Mouse (Mus musculus): ENCODE results near the gene Psmb7.

The Psmb7 gene

DNA sequence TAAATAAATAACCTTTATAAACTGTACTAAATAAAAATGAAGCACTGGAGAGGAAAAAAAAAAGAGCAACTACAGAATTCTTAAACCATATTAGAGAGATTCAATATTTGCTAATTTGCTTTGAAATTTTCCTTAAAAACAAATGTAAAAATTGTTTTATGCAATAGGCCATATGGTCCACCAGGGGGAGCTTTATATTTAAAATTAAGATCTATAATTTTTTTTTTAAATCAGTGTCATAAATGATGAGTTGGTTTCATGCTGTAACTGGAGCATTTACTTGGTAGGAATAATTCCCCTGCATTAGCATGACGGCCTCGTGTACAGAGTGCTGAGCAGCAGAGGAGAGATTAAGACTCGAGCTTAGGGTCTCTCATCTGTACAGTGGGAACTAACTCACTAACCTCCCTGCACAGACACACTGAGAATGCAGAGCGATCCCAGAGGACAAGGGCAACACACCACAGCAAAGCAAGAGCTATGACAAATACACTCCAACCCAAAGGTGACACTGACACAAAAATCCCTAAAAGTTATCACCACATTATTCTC lies 6.1 kb downstream of the Psmb7 start:
- no peak for DNase-seq (ENCODE audit: low spot score)

DNA sequence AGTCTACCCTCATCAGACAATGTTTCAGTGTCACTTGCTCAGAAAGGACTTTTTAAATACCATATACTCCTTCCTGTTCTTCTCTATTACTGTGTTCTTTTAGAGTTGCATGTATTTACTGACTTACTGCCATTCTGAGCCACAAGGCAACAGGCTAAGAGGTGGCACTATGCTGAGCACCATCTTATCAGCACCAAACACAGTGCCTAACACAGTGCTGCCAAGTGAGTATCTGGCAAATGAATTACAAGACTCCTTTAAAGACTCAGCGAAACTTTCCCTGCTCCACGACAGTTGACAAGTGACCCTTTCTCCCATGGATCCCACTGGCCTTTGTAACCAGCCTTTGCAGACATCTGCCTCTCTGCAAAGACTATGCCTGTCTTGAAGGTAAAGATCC lies 13.3 kb downstream of the Psmb7 start:
- no peak for DNase-seq (ENCODE audit: low spot score)

DNA sequence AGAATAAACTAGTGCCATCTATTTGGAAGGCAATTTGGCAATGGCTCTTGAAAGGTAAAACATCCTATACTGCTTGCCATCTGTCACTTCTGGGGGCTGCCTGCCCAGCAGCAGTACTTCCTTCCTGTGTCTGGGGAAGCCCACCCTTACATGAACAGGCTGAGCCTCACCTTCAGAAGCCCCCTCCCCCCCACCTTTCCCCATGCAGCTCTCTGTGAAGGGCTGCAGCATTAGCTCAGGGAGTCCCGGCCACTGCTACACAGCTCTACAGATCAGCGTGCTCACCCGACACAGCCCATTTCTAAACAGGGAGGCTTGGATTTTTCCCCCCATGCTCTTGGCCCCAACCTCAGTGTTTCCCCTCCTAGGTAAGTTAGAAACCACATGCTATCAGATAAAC lies 14.4 kb downstream of the Psmb7 start:
- DNase-seq (ENCODE audit: low spot score), result no peak

DNA sequence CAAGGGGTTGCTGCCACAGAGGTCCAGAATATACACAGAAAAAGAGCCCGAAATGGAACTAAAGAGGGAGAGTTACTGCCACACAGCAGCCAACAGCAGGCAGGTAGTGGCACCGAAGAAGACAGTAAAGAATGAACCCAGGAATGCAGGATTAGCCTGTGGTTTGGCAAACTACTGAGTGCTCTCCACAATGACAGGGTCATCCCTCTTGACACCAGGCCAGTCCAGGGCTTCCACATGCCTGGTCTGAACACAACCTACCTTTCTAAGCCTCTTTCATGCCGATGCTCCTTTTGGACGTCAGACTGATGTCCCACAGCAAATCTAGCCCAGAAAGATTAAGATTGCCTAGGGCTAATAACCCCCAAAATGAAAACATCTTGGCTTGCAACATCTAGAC lies 15.1 kb downstream of the Psmb7 start:
- no peak for DNase-seq (ENCODE audit: low spot score)

DNA sequence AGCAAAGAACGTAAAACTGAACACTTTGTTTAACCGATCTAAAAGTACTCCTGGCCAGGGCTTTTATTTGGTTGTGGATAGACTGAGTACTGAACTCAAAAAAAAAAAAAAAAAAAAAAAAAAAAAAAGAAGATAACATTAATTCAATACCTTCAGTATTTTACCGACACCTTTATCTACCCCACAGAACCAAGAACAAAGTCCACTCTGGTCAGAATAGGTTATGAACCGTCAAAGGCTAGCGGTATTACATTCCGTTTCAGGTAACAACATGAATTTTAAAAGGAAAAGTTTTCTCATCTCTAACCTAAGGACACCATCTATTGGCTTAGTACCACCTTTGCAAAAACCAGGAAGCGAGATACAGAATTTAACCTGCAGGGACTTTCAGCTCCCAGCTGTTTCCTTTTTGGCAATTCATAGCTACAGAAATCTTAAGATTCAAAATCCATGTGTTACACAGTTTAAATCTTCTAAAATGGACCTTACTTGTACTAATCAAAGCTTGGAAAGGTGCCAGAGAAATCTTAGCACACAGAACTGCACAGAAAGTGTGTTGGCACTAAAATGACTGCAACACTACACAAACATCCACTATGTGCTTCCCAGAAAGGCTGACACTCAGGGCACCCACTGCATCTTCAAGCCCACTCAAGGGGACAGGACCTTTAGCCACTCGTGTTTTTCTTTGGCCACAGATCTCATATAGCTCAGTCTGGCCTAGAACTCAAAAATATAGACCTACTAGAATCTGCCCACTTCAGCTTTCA lies 19.9 kb downstream of the Psmb7 start:
- DNase-seq (ENCODE audit: low spot score), result no peak

DNA sequence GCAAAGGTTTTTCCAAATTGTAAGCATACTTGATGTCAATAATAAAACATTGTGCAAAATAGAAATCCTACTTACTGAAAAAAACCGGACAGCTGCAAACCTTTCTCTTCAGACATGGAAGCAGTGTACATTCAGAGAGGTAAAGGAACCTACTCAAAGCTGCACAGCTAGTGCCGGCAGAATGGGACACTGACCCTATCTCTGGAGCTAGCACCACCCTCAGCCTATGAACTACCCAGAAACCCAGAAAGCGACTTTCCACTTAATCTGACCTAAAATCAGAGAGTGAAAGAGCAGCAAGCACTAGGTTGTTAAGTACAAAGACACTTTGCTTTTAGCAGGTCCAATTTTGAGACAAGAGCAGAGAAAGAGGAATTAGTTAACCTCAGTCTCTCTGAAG lies 20.5 kb downstream of the Psmb7 start:
- DNase-seq (ENCODE audit: low spot score), result no peak

DNA sequence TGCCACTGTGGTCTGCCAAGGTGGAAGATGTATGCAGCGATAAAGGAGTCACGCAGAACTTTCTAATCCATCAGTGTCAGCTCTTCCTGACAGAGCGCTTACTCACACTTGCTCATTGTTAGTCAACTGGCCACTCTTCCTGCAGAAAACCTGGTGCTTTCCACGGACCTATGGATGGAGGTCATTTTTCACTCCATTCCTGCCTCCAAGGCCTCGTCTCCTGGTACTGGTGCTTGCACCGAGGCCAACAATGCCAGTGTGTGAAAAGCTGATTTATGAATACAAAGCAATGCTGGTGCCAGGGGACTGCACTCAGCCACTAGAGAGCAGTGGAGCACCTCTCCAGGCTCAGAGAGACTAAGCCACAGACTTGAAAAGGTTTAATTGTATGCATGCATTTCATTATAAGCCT lies 22.3 kb downstream of the Psmb7 start:
- DNase-seq (ENCODE audit: low spot score), result peak; percentile 60

DNA sequence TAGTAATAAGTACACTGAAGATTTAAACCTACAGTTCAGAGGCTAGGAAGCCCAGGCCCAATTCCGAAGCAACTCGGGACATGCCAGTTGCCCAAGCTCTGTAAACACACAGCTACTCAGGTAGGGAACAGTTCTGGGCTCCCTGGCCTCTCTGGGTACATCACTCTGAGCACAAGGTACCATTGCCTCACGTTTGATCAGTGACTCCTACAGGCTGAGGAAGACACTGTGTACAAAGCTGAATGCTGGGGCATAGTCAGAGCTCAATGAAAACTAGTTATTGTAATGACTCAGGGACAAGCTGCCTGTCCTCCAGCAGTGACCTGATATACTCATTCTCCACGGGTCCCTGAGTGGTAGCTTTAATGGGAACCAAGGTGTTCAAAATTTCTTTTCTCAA lies 22.8 kb downstream of the Psmb7 start:
- DNase-seq (ENCODE audit: low spot score), result no peak

DNA sequence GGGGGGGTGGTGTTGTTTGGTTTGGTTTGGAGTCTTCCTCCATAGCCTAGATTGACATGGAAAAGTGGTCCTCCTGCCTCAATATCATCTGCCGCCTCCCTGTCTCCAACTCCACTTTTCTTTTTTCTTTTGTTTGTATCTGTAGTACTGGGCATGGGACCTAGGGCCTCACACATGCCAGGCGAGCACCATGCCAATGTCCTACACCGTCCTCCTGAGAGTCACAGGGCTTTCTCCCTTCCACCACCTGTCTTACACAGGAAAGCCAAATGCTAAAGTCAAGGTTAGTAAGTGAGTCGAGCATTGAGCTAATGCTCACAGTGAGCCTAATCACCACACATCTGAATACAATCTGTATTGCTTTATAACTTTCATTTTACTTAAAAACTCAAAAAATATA lies 24.1 kb downstream of the Psmb7 start:
- DNase-seq (ENCODE audit: low spot score), result no peak

DNA sequence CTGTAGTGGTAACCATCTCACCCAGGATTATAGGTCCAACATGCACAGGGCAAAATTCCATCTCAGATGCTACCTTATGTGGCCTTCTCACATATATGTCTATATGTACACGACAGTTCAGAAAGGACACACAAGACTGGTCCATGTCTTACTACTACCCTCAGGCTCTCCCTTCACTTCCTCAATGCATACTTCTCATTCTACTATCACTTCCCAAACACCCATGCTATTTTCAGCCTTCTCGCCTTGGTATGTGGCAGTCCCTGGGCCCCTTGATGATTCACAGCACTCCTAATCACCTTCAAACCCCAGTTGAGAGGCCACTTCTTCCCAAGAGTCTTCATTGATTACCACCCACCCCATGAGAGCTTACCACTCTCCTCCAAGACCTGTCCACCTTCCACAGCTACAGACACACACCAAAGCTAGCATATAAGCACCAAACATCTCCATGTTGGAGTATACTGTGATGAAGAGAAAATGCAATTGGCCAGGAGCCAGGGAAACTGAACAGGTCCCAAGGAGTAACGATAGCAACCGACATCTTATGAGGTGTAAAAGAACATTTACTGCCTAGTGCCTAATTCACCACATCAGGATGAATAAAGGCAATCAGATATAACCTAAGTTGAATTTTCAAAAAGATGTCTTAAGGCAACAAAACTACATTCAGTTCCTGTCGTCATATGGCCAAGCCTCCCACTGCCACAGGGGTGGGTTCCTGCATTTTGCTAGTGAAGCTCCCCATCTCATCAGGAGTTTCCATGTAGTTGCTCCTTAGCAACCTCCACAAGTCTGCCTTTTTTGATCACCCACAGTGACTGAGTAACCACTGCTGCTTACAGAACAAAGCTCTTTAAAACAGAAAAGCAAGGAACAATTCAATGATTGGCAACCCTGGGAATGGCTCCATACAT lies 26.7 kb downstream of the Psmb7 start:
- no peak for DNase-seq (ENCODE audit: low spot score)

DNA sequence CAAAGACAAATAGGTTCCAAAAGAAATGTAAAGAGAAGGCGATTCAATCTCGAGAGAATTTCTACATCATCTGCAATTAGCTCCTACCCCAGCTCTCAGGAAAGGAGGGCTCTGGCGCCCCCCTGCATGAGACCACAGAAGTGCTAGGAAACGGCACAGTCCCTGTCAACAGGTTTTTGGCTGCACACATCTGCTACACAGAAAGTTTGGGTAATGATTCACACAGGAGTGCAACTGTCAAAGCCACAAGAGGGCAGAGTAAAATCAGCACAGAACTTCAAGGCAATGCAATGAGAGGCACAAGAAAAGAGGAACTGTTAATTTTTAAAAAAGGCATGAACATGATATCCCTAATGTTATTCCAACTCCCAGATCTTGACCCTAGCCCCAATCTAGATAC lies 27.8 kb downstream of the Psmb7 start:
- DNase-seq (ENCODE audit: low spot score), result peak; percentile 22

DNA sequence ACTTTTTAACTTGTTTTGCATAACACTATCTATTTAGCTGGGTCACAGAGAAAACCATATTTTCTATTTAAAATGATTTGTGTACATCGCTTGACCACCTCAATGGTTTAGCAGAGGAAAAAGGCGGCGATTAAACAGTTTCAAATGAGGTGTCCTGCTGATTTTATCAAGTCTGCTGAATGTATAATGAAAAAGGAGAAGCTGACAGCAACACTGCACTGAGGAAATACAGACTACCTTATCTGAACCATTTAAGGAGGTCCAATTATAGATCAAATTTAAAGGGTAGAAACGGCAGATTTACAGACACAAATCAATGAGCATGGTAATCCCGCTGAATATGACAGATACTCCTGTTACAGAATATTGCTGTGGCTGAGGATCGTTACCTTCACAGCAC lies 29.4 kb downstream of the Psmb7 start:
- DNase-seq (ENCODE audit: low spot score), result no peak

DNA sequence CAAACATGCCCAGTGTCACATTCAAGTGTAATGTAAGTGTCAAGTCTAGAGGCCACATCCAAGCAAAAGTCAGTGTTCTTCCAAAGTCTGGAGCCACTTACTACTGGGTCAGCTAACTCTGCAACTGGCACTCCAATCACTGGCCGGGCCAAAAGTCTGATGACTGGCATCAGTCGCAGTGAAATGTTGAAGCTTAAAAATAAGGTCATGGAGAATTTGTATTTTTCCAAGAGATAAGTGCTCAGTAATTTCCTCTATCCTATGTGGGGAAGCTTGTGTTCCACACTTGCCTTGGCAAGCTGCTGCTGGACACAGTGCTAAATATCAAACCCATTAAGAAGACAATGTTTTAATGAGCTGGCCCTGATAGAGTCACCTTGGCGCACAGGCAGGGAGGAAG lies 30.3 kb downstream of the Psmb7 start:
- no peak for DNase-seq (ENCODE audit: low spot score)

DNA sequence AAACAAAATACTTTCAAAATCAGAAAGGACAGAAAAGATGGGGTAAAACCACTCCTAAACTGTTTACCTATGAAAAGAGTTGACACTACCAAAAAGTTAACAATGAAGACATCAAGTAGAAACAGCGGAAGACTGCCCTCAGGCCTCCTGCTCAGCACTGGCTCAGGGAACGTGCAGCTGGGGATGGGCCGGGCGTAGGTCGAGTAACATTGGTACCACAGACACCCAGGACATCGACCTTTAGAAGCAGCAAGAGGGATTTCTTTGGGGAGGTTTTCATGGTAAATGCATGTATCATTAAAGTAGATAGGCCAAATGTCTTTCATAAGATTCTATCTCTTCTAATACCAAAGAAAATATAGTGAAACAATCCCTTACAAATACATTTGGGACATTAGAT lies 31.3 kb downstream of the Psmb7 start:
- no peak for DNase-seq (ENCODE audit: low spot score)

DNA sequence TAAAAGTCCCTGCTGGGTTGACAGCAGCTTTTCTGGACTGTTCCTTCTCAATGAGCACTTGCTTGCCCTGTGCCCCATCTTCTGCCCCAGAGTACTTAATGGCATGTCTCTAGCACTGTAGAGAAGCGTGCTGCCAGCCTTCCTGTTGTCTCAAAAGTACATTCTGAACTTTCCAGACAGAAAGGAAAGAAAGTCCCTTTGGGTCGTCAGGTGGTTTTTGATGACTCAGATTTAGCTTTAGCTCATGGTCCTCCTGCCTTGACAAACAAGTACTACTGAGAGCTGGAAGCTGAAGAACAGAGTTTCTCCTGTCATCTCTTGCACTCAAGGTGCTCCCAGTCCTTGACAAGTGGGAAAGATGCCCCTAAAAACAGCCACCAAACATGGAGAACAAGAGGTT lies 33.7 kb downstream of the Psmb7 start:
- no peak for DNase-seq (ENCODE audit: low spot score)

DNA sequence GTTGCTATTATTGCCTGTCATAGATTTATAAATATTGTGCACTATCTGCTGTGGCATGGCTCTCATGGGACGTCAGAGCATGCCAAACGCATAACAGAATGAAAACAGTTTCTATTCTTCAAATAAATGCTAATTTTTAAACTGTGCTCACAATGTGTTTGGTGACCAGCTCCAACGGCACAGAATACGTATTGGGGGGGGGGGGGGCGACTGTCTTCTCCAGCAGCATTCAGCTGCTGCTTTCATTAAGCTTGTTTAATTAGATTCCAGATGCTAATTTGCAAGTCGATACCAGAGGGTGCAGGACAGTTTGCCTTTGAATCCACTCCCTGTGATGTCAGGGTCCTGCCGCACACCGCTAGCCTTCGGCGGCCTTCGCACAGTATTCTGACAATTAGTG lies 34.6 kb downstream of the Psmb7 start:
- no peak for DNase-seq (ENCODE audit: low spot score)

DNA sequence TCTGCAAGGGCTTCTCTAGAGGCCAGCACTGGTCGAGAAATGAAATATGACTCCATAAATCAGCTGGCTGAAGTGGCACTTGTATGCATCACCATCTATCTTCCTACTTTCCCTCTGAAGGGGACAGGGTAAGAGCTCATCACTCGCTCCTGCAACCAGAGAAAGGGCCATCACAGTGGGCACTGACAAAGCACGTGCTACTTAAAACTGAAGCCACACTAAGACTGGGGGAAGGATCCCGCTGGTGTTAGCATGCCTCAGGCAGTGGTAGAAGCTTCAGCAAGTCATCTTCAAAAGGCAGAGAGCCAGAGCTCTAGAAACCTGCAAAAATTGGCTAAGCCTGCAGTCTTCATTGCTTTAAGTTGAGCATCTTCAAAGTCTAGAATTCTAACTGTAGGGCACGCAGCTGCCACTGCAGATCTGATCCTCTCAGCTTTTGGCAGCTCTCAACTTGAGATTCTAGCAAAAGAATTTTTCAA lies 35.0 kb downstream of the Psmb7 start:
- DNase-seq (ENCODE audit: low spot score), result no peak

DNA sequence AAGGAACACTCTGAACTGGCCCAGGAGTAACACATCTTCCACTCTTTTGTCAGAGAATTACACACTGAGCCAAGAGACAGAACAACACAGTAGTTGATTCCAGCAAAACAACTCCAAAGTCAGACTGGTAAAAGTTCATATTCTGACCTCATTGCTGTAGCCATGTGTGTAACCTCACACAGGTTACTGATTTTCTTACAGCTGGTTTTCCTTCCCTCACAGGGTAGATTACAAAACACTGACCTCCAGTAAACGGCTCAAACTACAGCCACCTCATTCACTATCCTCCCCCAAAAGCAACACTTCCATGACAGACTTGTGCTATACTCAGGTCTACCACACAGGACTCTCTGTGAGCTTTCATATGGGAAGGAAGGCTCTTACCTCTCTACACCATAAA lies 36.2 kb downstream of the Psmb7 start:
- DNase-seq (ENCODE audit: low spot score), result no peak

DNA sequence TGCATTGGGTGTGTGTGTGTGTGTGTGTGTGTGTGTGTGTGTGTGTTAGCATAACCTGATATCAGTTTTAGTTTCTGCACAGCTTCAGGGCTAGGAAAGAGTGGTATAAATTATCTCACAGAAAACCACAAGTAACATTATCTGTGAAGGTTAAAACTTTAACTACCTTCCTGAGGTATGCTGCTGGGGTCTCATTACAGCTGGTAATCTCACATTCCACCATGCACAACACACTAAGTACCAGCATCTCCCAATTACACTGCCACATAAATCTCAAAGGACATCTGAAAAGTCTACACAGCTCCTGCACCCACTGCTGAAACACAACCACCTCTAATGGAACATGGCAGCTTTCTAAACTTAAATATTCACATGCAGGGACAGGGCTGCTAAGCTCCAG lies 43.0 kb downstream of the Psmb7 start:
- no peak for DNase-seq (ENCODE audit: low spot score)

DNA sequence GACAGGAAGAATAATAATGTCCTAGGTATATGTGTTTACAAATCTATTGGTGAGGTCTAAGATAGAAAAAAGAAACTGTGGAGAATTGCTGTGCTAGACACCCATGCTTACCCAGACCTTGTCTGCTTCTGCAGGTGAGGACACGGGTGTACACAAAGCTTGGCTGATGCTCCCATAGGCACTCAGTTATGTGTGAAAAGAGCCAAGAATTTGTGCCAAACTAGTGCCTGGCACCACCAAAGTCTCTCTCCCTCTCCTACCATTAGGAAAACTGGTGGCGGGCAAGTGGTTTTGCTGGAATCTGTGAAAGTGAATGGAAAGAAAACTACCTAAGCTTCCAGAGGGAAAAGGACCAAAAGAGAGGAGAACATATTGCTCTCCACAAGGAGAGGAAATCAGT lies 45.5 kb downstream of the Psmb7 start:
- no peak for DNase-seq (ENCODE audit: low spot score)

DNA sequence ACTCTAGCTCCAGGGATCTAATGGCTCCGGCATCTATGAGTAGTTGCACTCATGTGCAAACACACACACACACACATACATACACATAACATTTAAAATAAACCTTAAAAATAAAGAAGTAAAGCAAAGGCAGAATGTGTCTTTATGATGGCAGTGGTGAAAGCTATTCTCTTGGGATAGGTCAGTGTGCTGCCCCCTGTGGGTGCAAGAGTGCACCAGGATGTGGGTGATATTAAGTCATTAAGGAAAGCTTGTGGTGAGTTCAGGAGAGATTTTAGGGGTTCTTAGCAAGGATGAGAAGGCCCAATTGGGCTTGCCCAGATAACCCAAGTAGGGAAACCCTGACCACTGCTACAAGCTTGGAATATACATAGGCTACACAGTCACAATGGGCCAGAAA lies 46.0 kb downstream of the Psmb7 start:
- no peak for DNase-seq (ENCODE audit: low spot score)

DNA sequence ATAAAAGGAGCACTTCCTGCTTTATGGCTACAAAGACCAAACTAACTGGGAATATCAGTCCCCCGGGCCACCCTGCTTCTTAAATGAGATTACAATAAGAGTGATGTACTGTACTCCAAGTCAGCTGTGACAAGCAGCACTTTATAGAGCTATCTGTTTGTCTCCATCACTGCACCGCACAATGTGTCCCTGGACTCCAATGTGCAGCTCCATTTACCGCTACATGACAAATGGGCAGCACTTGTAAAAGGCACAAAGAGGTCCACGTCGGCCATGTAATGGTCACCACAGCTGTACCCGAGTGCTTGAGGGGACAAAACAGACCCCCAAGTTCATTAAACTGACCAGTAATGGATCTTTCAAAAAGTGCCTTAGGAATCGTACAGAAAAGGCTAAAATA lies 49.0 kb downstream of the Psmb7 start:
- peak; percentile 14 for DNase-seq (ENCODE audit: low spot score)
